Mouse (Mus musculus) hindbrain, embryonic 16.5 days (tissue): Measurements from ENCODE around the gene Scamp4. TPM values are rescaled to one million over a fixed set of nuclear protein-coding genes. Genes with fewer than 3 reads are reported as not detected.
A peak's percentile ranks its signal among the peaks of the same experiment; 100 is the strongest.

ENCODE experiments used
- ATAC-seq: fragments of 200-750 bp; cut with Nextera tagmentation; 2 replicates; pipeline ENCODE4 v1.8.0; 2017; ENCODE audit warnings: moderate TSS enrichment, moderate library complexity
- H3K27ac ChIP-seq: fragments of 300-500 bp; sonication (generic); 2 replicates; pipeline ENCODE4 v1.5.1; 2014; ENCODE audit warnings: low read depth, mild to moderate bottlenecking, control low read depth, low read length, moderate library complexity
- H3K27me3 ChIP-seq: fragments of 300-500 bp; sonication (generic); replicated peaks from 2 replicates; pipeline ENCODE4 v1.6.1; 2014; ENCODE audit warnings: low read length; ENCODE audit not compliant: control insufficient read depth, insufficient read depth
- H3K36me3 ChIP-seq: fragments of 300-500 bp; sonication (generic); 2 replicates; pipeline ENCODE4 v1.6.1; 2014; ENCODE audit warnings: mild to moderate bottlenecking, low read length, moderate library complexity, mixed read lengths; ENCODE audit not compliant: control insufficient read depth, insufficient read depth
- H3K4me1 ChIP-seq: fragments of 300-500 bp; sonication (generic); 2 replicates; pipeline ENCODE4 v1.6.1; 2014; ENCODE audit warnings: low read depth, low read length; ENCODE audit not compliant: control insufficient read depth, insufficient read depth
- H3K4me2 ChIP-seq: fragments of 300-500 bp; sonication (generic); 2 replicates; pipeline ENCODE4 v1.6.1; 2014; ENCODE audit warnings: mild to moderate bottlenecking, low read length, control low read depth, moderate library complexity
- H3K4me3 ChIP-seq: fragments of 300-500 bp; sonication (generic); 2 replicates; pipeline ENCODE4 v1.5.1; 2014; ENCODE audit warnings: mild to moderate bottlenecking, low read length, control low read depth, moderate library complexity
- H3K9ac ChIP-seq: fragments of 300-500 bp; sonication (generic); 2 replicates; pipeline ENCODE4 v1.6.1; 2014; ENCODE audit warnings: low read depth, mild to moderate bottlenecking, control low read depth, low read length, moderate library complexity
- H3K9me3 ChIP-seq: fragments of 300-500 bp; sonication (generic); 2 replicates; pipeline ENCODE4 v1.6.1; 2014; ENCODE audit warnings: mild to moderate bottlenecking, low read length, moderate library complexity; ENCODE audit not compliant: control insufficient read depth
- WGBS: fragments of 180-500 bp; shearing (Covaris S2); extraction: QIAGEN DNeasy Blood & Tissue Kit; methylation state at CpG from one replicate; pipeline ENCODE4 v1.1.7; 2014; 5-methylcytosine and 5-hydroxymethylcytosine counted together
- polyA plus RNA-seq: library from polyadenylated mRNA; unstranded; fragments of >200 nt; fragmentation: Nextera tagmentation; extraction: Ambion mirVana; gene quantifications from 2 replicates; pipeline ENCODE4 v1.2.1, GENCODE M21; 2015

The Scamp4 gene
- polyA plus RNA-seq, 1 experiment from 2014 or later: 73.6 TPM

- no peak overlapping the region for H3K4me3 ChIP-seq
- H3K27me3 ChIP-seq: no peaks in the 10 kb centered on the region
- no peak overlapping the region for H3K4me2 ChIP-seq
- ATAC-seq: no peak
- peak overlapping the region; percentile 39; the same call in 1 of the 2 replicates for H3K27ac ChIP-seq
- peaks cover 21% of the 10 kb centered on the region for H3K4me1 ChIP-seq
- 95% methylated on average over 44 of the region's 51 CpGs for WGBS
- H3K9ac ChIP-seq: no peak overlapping the region
- H3K36me3 ChIP-seq: peaks cover 8% of the 10 kb centered on the region
- H3K9me3 ChIP-seq: no peaks in the 10 kb centered on the region
These were observed 16.0 kb upstream of the Scamp4 start for GRCm38 (mm10) chr10:80586407-80587304.

- Histone ChIP-seq H3K36me3 (peaks cover 5% of the 10 kb centered on the region), H3K27me3 (no peaks in the 10 kb centered on the region), H3K9me3 (no peaks in the 10 kb centered on the region), H3K4me3 (no peak overlapping the region), H3K27ac (no peak overlapping the region), H3K9ac (no peak overlapping the region), H3K4me2 (no peak overlapping the region), H3K4me1 (peaks cover 21% of the 10 kb centered on the region)
- WGBS: 33% methylated on average over 4 of the region's 4 CpGs
- ATAC-seq: no peak
These were observed 15.4 kb upstream of the Scamp4 start for GRCm38 (mm10) chr10:80587305-80587657.

- peak overlapping the region; percentile 92 for H3K4me3 ChIP-seq
- H3K9ac ChIP-seq: peak overlapping the region; percentile 92
- no peaks in the 10 kb centered on the region for H3K36me3 ChIP-seq
- no peaks in the 10 kb centered on the region for H3K9me3 ChIP-seq
- 20% methylated on average over 12 of the region's 12 CpGs for WGBS
- no peaks in the 10 kb centered on the region for H3K27me3 ChIP-seq
- H3K4me2 ChIP-seq: peak overlapping the region; percentile 94
- peaks cover 21% of the 10 kb centered on the region for H3K4me1 ChIP-seq
- ATAC-seq: no peak
- H3K27ac ChIP-seq: peak overlapping the region; percentile 75
These were observed 13.4 kb upstream of the Scamp4 start for GRCm38 (mm10) chr10:80589127-80589878.

- 0% methylated on average over 66 of the region's 73 CpGs for WGBS
- no peaks in the 10 kb centered on the region for H3K36me3 ChIP-seq
- peaks cover 21% of the 10 kb centered on the region for H3K4me1 ChIP-seq
- H3K9me3 ChIP-seq: no peaks in the 10 kb centered on the region
- peak within 1 kb of the TSS; percentile 75 for H3K27ac ChIP-seq
- peak within 1 kb of the TSS; percentile 92 for H3K9ac ChIP-seq
- H3K4me2 ChIP-seq: peak within 1 kb of the TSS; percentile 94
- peak within 1 kb of the TSS; percentile 92 for H3K4me3 ChIP-seq
- ATAC-seq: peak; percentile 96
- no peaks in the 10 kb centered on the region for H3K27me3 ChIP-seq
These were observed 12.5 kb upstream of the Scamp4 start, which contains the start of gene Abhd17a for GRCm38 (mm10) chr10:80589879-80590854. TSS of gene Abhd17a (minus strand) at chr10:80590341.

DNA sequence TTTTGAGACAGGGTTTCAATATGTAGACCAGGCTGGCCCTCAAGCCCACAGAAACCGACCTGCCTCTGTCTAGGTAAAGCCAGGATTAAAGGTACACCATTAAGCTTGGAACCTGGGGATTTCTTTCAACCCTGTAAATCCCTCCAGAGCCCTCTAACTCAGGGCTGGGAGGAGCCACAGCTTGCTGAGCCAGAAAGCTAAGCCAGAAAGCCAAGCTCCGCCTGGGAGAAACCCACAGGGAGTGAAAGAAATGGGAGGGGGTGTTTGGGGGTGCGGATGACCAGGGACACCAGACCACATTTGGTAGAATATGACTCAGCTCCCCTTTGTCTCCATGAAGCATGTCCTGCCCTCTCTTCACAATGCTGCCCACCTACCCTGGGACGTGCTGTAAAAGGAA is 6.4 kb upstream of the Scamp4 start:
- Histone ChIP-seq H3K4me1 (no peaks in the 10 kb centered on the region), H3K4me2 (no peak overlapping the region), H3K4me3 (no peak overlapping the region), H3K36me3 (no peaks in the 10 kb centered on the region), H3K9me3 (no peaks in the 10 kb centered on the region), H3K27ac (no peak overlapping the region), H3K27me3 (no peaks in the 10 kb centered on the region), H3K9ac (no peak overlapping the region)
- 45% methylated on average over 4 of the region's 4 CpGs for WGBS
- no peak for ATAC-seq

- ATAC-seq: no peak; the same call in 1 of the 2 replicates
- peak overlapping the region; percentile 94 for H3K27ac ChIP-seq
- peak overlapping the region; percentile 96 for H3K4me2 ChIP-seq
- peaks cover 15% of the 10 kb centered on the region for H3K36me3 ChIP-seq
- 33% methylated on average over 7 of the region's 7 CpGs for WGBS
- H3K9ac ChIP-seq: peak overlapping the region; percentile 81
- no peaks in the 10 kb centered on the region for H3K9me3 ChIP-seq
- no peaks in the 10 kb centered on the region for H3K27me3 ChIP-seq
- peak overlapping the region; percentile 73 for H3K4me3 ChIP-seq
- peaks cover 17% of the 10 kb centered on the region for H3K4me1 ChIP-seq
These were observed 692 bp downstream of the Scamp4 start for GRCm38 (mm10) chr10:80603364-80603763.

- no peaks in the 10 kb centered on the region for H3K9me3 ChIP-seq
- peaks cover 19% of the 10 kb centered on the region for H3K36me3 ChIP-seq
- H3K27me3 ChIP-seq: no peaks in the 10 kb centered on the region
- WGBS: 82% methylated on average over 7 of the region's 7 CpGs
- peaks cover 17% of the 10 kb centered on the region for H3K4me1 ChIP-seq
- ATAC-seq: no peak
- peak overlapping the region; percentile 96 for H3K4me2 ChIP-seq
- no peak overlapping the region for H3K9ac ChIP-seq
- H3K27ac ChIP-seq: no peak overlapping the region; the same call in 1 of the 2 replicates
- peak overlapping the region; percentile 73 for H3K4me3 ChIP-seq
These were observed 1.4 kb downstream of the Scamp4 start for GRCm38 (mm10) chr10:80604001-80604509.

GRCm38 (mm10) chr10:80604988-80605387 is 2.3 kb downstream of the Scamp4 start:
- H3K9me3 ChIP-seq: no peaks in the 10 kb centered on the region
- no peak overlapping the region for H3K4me2 ChIP-seq
- H3K4me3 ChIP-seq: no peak overlapping the region
- H3K4me1 ChIP-seq: peaks cover 17% of the 10 kb centered on the region
- ATAC-seq: no peak
- H3K36me3 ChIP-seq: peaks cover 28% of the 10 kb centered on the region
- H3K9ac ChIP-seq: no peak overlapping the region
- no peaks in the 10 kb centered on the region for H3K27me3 ChIP-seq
- 83% methylated on average over 2 of the region's 2 CpGs for WGBS
- no peak overlapping the region for H3K27ac ChIP-seq
